Mouse (Mus musculus): ENCODE results near the gene Pmfbp1.

Pmfbp1 gene

GRCm38 (mm10) chr8:109499009-109499717 lies 5.3 kb downstream of the Pmfbp1 start:
- in situ Hi-C loops (cut with MboI; ENCODE audit: low sequenced_read_pairs) = no loop called here

DNA sequence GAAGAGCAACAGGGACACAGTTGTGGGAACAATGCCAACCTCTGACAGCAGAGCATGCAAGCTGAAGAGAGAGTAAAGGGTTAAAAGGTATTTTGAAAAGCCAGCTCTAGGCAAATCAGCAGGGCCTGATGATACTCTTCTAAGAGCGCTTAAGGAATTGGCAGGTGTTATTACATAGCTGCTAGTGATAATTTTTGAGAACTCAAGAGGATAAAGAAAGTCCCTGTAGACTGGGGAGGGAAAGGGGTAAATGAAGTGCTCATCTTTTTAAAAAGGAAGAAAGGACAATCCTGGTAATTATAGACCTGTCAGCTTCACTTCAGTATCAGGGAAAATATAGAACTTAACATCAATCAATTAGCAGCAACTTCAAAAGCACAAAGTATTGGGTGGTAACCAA lies 9.7 kb downstream of the Pmfbp1 start:
- in situ Hi-C loops (cut with MboI; ENCODE audit: low sequenced_read_pairs) = no loop called here

DNA sequence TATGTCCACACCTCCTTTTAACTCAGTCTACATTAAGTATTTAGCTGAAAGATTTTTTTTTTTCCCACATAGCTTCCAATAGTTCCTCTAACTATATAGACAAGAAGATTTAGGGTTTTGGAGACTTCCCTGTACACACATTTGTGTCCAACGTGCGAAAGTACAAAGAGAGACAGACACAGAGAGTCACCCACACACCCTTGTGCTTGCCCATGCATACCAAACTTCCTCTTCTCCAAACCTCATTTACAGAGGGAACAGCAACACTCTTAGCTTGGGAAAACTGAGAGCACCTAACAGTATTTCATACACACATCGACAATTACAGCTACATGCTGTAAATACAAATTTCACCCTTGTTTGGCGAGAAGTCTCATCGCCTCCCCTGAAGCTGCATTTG lies 11.7 kb downstream of the Pmfbp1 start:
- in situ Hi-C loops (cut with MboI; ENCODE audit: low sequenced_read_pairs) = no loop called here

DNA sequence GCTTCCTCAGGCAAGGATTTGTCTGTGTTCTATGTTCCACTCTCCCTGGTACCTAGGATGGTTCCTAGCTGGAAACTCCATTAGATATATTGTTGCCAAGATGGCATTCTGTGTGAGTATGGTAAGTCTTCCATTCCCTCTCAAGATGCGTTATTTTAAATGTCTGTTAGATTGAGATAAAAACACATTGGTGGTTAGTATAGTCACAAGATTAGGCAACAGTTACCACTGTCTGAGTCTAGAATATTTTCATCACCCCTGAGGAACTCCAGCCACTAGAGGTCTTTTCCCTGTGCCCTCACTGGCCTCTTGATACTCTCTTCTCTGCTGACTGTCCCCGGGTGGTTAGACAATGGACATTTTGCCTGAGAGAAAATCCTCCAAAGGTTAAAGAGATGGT lies 30.2 kb downstream of the Pmfbp1 start:
- in situ Hi-C loops (cut with MboI; ENCODE audit: low sequenced_read_pairs) = no loop called here

DNA sequence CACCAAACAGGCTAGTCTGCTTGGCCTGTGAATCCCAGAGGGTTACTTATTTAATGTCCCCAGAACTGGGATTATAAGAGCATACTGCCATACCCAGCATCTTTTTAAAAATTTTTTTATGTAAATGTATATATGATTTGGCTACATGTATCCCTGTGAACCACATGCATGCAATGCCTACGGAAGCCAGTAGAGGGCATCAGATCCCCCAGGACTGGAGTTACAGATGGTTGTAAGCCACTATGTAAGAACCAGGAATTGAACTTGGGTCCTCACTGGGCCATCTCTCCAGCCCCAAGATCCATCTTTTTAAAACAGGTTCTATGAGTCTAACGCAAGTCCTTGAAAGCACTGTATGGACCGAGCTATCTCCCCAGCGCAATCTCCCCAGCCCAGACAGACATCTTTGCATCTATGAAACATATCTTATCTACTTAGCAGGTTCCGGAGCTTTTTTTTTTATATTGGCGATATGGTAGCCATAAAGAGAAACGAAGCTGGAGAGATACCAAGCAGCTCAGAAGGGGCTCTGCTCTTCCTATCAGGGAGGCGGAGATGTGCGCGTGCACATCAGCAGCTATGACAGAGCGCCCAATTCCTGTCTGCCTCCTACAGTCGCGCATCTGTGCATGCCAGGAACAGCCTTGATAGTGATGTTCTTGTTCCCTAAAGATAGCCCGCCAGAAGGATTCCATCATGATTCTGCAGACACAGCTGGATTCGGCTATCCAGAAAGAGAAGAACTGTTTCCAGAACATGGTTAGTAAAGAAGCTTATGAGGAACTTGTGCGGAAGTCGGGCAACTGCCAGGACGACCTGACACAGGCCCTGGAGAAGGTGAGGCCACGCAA lies 41.5 kb downstream of the Pmfbp1 start:
- in situ Hi-C loops (cut with MboI; ENCODE audit: low sequenced_read_pairs) = no loop called here

- in situ Hi-C loops (cut with MboI; ENCODE audit: low sequenced_read_pairs) = no loop called here
These were observed 42.9 kb downstream of the Pmfbp1 start for GRCm38 (mm10) chr8:109536703-109537102.

DNA sequence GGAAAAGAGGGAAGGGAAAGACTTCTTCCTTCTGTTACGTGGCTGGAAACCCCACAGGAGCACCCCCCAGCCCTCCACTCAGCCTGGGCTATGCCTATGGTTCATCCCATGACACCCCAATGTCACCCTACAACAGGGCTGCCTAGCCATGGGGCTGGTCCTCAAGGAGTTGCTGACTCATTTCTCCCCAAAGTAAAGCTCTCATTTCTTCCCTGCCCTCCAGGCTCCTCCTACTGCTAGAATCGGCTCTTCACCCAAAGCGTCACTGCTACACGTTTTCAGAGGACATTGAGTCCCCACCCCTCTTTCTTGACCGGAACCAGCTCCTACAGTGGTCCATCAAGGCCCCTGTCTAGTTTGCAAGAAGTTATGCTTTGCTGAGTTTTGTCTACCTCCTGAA lies 48.3 kb downstream of the Pmfbp1 start:
- in situ Hi-C loops (cut with MboI; ENCODE audit: low sequenced_read_pairs) = no loop called here

GRCm38 (mm10) chr8:109542748-109543519 lies 49.1 kb downstream of the Pmfbp1 start:
- in situ Hi-C loops (cut with MboI; ENCODE audit: low sequenced_read_pairs) = no loop called here

GRCm38 (mm10) chr8:109544049-109544448 lies 50.2 kb downstream of the Pmfbp1 start:
- in situ Hi-C loops (cut with MboI; ENCODE audit: low sequenced_read_pairs) = no loop called here

DNA sequence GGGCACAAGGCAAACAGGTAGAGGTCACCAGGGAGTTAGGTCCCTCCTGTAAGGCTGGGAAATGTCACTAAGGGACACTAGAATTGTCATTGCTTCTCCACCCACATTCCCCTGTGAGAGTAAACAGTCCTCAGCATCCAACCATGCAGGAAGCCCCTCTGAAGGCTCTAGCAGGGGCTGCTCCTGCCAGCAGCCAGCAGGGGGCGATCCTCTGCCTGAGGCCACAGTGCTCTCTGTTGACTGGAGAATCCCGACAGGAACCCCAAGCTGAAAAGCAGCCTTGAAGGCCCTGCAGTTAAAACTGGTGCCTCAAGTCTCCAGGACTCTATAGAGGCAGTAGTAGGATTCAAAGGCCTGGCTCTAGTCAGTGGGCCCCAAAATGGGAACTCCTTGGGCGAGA lies 57.8 kb downstream of the Pmfbp1 start:
- in situ Hi-C loops (cut with MboI; ENCODE audit: low sequenced_read_pairs) = no loop called here

DNA sequence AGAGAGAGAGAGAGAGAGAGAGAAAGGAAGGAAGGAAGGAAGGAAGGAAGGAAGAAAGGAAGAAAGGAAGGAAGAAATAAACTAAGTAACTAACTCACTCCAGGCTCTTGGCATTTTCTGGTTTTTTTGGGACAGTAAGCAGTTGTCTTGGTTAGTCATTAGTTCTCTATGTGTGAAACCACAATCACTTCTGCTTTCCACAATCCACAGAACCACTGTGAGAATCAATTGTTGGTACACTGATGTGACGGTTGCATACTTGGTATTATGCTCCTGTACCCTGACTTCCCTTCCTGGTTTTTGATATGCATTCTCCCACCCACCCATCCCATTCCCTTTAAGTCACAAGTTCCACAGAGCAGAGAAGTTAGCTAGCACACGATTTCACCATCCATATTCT lies 70.1 kb downstream of the Pmfbp1 start:
- in situ Hi-C loops (cut with MboI; ENCODE audit: low sequenced_read_pairs) = no loop called here

- in situ Hi-C loops (cut with MboI; ENCODE audit: low sequenced_read_pairs) = no loop called here
These were observed 70.9 kb downstream of the Pmfbp1 start for GRCm38 (mm10) chr8:109564766-109565165.

GRCm38 (mm10) chr8:109565498-109566333 lies 71.9 kb downstream of the Pmfbp1 start, which contains the start of the genes Dhx38 and Txnl4b:
Gene Dhx38 (minus strand): TSS chr8:109565861.
Gene Txnl4b (plus strand): TSS chr8:109565892.
- in situ Hi-C loops (cut with MboI; ENCODE audit: low sequenced_read_pairs) = no loop called here

GRCm38 (mm10) chr8:109571139-109571538 lies 77.3 kb downstream of the Pmfbp1 start:
- in situ Hi-C loops (cut with MboI; ENCODE audit: low sequenced_read_pairs) = no loop called here

- in situ Hi-C loops (cut with MboI; ENCODE audit: low sequenced_read_pairs) = no loop called here
These were observed 82.5 kb downstream of the Pmfbp1 start for GRCm38 (mm10) chr8:109576311-109576710.

DNA sequence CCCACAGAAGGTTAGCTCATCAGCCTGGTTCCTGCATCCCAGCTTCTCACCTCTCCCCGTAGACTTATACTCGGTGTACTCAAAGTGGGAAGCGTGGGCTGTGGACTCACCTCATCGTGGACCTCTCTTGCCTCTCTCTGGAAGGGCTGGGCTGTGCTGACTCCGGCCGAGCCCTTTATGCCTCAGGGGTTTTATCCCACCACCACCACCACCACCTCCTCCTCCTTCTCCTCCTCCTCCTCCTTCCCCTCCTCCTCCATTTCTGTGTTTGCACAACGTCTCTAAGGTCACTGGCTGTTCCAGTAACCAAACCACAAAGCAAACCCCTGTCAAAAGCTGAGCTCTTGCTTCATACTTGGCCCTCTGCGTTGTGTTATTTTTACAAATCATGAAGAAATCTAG lies 85.1 kb downstream of the Pmfbp1 start, which contains the start of gene Hp:
Gene Hp (minus strand): TSS at position 273 of the 402 bp plus-strand sequence.
- in situ Hi-C loops (cut with MboI; ENCODE audit: low sequenced_read_pairs) = no loop called here

GRCm38 (mm10) chr8:109584293-109584692 lies 90.5 kb downstream of the Pmfbp1 start:
- in situ Hi-C loops (cut with MboI; ENCODE audit: low sequenced_read_pairs) = no loop called here

DNA sequence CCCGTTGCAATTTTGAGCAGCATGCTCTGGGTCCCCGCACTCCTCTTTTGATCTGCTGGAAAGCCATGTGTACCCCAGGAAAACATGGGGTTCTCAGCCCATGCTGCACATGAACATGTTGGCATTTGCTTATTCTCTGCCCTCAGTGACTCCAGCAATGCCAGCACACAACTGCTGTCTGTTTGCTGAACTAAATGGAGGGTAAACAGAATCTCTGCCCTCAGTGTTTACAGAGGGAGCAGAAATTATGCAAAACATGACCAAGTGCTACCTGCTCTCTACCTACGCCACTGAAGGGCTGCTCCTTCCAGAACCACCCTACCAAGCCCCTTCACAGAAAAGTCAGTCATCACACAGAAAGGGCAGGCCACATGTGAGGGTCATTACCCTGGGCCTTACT lies 91.0 kb downstream of the Pmfbp1 start:
- in situ Hi-C loops (cut with MboI; ENCODE audit: low sequenced_read_pairs) = no loop called here

DNA sequence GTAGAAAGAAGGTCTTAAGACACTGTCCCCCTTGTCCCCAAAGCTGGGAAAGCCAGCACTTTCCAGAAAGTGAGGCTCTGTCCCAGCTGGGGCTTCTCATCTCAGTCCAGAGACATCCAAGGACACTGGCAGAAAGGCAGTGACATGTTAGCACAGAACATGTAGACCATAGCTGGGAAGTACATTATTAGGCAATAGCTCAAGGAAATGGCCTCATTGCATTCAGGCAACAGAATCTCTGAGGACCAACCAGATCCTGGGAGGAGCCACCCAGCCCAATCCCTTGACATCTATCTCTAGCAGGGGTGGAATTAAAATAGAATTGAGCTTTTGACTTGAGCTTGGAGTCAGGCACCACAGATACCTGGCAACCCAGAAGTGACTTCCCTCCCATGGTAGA lies 91.8 kb downstream of the Pmfbp1 start:
- in situ Hi-C loops (cut with MboI; ENCODE audit: low sequenced_read_pairs) = no loop called here

GRCm38 (mm10) chr8:109586972-109587504 lies 93.2 kb downstream of the Pmfbp1 start:
- in situ Hi-C loops (cut with MboI; ENCODE audit: low sequenced_read_pairs) = no loop called here

All from CH12F3 (cell line).